Mouse (Mus musculus): ENCODE results near the gene Tiam1.

DNA sequence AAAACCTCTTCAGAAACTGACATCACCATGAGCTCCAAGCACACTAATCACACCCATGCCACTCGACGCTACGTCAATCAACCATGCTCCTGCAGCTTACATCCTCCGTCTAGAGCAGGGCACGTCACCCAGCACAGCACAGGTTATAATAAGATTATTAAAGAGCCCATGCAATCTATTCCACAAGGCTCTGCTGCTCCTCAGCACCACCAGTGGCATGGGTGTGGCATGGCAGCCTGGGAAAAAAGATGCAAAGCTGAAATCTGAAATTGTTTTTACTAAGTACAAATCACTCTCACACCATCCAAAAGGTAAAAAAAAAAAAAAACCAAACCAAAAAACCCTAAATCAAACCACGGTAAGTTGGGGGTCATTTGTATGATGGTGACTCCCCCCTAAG, 135.1 kb downstream of the Tiam1 start:
- no peak for TF ChIP-seq CTCF (IDR thresholded peaks at IDR 0.05; ENCODE audit: low read depth, low read length)
- TF ChIP-seq GATA1 (IDR thresholded peaks at IDR 0.05; ENCODE audit: borderline replicate concordance, low read length), result no peak
- TF ChIP-seq TAL1 (conservative IDR thresholded peaks at IDR 0.05; ENCODE audit: low read depth, low read length), result no peak
- no peak for TF ChIP-seq GATA2 (IDR thresholded peaks at IDR 0.05; ENCODE audit: borderline replicate concordance, low read depth, low read length)
- no peak for TF ChIP-seq POLR2AphosphoS5 (IDR thresholded peaks at IDR 0.05; ENCODE audit: insufficient replicate concordance, low read depth, low read length)
